Mouse (Mus musculus): Measurements from ENCODE around the gene Marf1.

GRCm38 (mm10) chr16:14128977-14129376 is 34.2 kb downstream of the Marf1 start:
- TF ChIP-seq POLR2A (IDR thresholded peaks at IDR 0.05; ENCODE audit: insufficient read depth, low read depth, low read length) (no peak), CTCF (IDR thresholded peaks at IDR 0.05; ENCODE audit: insufficient read depth, low read depth, low read length) (no peak)
